Mouse (Mus musculus): ENCODE results near the gene Olfr424. TPM values are rescaled to one million over a fixed set of nuclear protein-coding genes. Genes with fewer than 3 reads are reported as not detected.

Gene Olfr424
- total RNA-seq (2021): not detected
- long read RNA-seq, experiment 1: 0 reads
- long read RNA-seq, experiment 2: 0 reads

GRCm38 (mm10) chr1:174131217-174131616 is at the start of gene Olfr424:
Gene Olfr424 (plus strand): TSS chr1:174131517.
- no peak for DNase-seq

DNA sequence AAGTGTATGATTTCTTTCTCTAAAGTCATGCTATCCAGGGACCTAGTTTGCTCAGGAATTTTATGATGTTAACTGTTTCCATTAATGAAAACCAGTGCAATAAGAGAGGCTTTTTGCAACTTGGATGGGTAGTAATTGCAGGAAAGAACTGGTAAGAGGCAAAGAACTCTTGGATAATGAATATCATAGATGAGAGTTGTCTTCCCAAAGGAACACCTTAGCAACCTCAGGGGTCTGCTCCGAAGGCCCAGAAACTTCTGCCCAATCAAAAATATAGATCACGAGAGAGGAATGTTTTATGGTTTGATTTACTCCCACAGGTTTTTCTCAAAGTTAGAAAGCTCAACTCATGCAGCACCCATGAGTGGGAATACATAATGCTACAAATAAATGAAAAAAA is 47.3 kb upstream of the Olfr424 start, which contains the start of gene Olfr429:
Gene Olfr429, plus strand, starts transcription at position 301 of the 400 bp plus-strand sequence.
- intact Hi-C loops (cut with DNase I): no loop called here
- DNase-seq: no peak

More at GRCm38 (mm10) chr1:174131217-174131616, at the start of gene Olfr424:
- intact Hi-C loops (cut with DNase I): no loop called here

- intact Hi-C loops (cut with DNase I): no loop called here
- no peak for DNase-seq
These were observed 34.7 kb upstream of the Olfr424 start, which contains the start of gene Olfr427 for GRCm38 (mm10) chr1:174096591-174096990. Gene Olfr427 (plus strand): TSS chr1:174096891.

DNA sequence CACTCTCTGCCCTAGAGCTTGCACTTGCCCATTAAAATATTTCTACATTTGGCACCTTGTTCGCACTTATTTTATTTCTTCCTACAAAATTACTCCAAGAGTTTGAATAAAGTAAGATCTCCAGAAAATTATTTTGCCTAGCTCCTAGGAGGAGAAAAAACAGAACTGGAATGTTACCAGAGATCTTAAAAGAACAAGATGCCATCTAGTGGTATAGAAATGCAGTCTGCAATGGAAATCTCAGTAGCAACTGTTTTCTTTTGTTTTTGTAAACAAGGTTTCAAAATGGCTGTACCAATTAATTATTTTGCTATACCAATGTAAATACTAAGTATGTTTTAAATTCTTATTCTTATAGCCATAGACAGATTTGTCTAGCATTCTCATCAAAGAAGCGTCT is 27.6 kb upstream of the Olfr424 start:
- DNase-seq: no peak
- intact Hi-C loops (cut with DNase I): loop anchor here (1.0 kb wide), 1 partner anchor 647 kb away; no protein-coding TSS in a partner anchor

- DNase-seq: no peak
- intact Hi-C loops (cut with DNase I): no loop called here
These were observed 10.3 kb upstream of the Olfr424 start, which contains the start of gene Olfr231 for GRCm38 (mm10) chr1:174121062-174121461. Gene Olfr231 (minus strand): TSS chr1:174121162.

GRCm38 (mm10) chr1:174131999-174132398 is 682 bp downstream of the Olfr424 start:
- intact Hi-C loops (cut with DNase I): no loop called here
- no peak for DNase-seq

- intact Hi-C loops (cut with DNase I): no loop called here
- no peak for DNase-seq
These were observed 10.1 kb downstream of the Olfr424 start for GRCm38 (mm10) chr1:174141384-174141783.

DNA sequence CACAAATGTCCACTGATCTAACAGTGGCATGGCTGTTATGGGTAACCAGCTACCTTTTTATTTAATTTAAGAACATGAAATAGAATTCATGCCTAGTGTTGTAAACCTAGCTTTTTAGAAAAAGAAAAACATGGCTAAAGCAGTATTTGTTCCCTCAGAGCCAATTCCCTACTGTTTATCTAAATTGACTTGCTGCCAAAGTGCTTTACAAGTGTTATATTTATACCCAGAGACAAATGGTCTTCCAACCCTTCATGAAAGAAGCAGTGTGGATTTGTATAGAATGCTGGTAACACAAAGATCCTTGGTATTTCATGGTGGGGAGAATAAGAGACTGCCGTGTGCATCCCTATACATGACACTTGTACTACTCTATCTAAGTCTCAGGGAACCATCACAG is 15.4 kb downstream of the Olfr424 start:
- intact Hi-C loops (cut with DNase I): no loop called here
- DNase-seq: no peak

DNA sequence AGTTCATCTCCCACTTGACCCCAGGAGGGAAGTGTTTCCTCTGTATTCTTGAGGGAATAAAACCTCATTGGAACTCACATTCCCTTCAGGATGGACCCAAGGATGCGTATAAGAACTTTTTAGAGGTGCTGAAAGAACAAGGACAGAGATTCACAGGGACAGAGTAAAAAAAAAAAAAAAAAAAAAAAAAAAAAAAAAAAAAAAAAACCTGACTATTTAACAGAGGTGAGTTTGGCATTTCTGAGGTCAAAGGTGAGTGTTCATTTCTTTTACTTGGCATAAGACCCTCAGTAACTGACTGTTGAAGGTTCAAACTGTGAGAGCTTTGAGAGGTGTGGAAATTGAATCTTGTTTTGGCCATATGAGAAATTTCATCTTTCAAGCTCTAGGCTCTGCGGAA is 18.0 kb downstream of the Olfr424 start:
- no peak for DNase-seq
- intact Hi-C loops (cut with DNase I): no loop called here

DNA sequence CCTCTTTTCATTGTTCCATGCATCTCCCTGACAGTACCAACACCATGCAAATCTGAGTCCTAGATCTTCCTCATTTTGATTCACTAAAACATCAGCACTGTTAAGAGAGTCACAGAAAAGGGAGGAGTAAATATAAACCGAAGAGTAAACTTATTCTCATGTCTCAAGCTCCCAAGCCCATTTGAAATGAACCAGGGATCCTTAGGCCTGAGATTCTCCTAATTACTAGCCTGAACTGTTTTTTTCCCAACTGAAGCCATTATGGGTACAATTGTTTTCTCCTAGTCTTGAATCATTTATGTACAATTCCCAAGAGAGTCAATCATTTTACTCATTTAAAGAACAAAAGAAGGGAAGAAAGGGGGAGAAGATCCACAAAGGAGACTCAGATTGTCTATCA is 24.0 kb downstream of the Olfr424 start, which contains the start of gene Olfr420:
Gene Olfr420, plus strand, starts transcription at position 301 of the 400 bp plus-strand sequence.
- intact Hi-C loops (cut with DNase I): no loop called here
- no peak for DNase-seq

GRCm38 (mm10) chr1:174157622-174158021 is 26.3 kb downstream of the Olfr424 start:
- no peak for DNase-seq
- intact Hi-C loops (cut with DNase I): no loop called here

DNA sequence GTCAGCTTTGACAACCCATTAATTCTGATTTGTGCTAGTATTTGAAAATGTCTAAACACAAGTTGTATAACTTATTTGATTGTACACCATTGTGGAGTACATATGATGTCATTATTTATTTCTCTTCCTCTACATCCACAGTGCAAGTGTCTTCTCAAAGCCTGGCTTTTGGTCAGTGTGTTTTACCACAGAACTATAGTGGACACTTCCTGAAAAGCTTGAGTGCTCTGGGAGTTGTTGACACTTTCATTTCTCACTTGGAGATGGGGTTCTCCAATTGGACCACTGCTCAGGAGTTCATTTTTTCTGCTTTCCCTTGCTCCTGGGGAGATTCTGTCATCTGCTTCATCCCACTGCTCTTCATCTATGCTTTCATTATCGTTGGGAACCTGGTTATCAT is 27.2 kb downstream of the Olfr424 start:
- intact Hi-C loops (cut with DNase I): no loop called here
- DNase-seq: no peak

DNA sequence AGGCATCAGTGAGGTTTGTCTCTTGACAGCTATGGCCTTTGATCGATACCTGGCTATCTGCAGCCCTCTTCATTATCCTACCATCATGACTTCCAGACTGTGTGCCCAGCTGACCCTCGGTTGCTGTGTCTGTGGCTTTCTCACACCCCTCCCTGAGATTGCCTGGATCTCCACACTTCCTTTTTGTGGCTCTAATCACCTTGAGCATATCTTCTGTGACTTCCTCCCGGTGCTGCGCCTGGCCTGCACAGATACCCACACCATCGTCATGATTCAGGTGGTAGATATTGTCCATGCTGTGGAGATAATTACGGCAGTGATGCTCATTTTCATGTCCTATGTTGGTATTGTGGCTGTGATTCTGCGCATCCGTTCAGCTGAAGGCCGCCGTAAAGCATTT is 27.8 kb downstream of the Olfr424 start:
- intact Hi-C loops (cut with DNase I): no loop called here
- DNase-seq: no peak

DNA sequence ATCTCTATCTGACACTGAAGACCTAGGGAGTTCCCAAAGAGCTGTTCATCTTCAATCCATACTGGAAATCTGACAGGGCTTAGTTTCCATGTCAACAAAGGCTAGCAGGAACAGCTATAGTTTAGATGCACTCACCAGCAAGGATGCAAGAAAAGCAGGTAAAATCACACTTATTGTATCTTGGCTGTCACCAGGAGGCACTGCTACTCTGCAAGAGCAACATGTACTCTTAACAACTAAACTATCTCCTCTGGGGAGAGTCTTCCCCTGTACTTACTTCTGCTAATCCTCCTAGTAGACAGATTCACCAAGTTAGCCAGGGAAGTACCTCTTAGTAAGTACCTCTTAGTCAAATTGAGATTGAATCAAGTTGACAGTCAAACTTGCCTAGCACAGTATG is 37.7 kb downstream of the Olfr424 start:
- intact Hi-C loops (cut with DNase I): no loop called here
- DNase-seq: peak in 1 of 2 experiments; percentile 4

DNA sequence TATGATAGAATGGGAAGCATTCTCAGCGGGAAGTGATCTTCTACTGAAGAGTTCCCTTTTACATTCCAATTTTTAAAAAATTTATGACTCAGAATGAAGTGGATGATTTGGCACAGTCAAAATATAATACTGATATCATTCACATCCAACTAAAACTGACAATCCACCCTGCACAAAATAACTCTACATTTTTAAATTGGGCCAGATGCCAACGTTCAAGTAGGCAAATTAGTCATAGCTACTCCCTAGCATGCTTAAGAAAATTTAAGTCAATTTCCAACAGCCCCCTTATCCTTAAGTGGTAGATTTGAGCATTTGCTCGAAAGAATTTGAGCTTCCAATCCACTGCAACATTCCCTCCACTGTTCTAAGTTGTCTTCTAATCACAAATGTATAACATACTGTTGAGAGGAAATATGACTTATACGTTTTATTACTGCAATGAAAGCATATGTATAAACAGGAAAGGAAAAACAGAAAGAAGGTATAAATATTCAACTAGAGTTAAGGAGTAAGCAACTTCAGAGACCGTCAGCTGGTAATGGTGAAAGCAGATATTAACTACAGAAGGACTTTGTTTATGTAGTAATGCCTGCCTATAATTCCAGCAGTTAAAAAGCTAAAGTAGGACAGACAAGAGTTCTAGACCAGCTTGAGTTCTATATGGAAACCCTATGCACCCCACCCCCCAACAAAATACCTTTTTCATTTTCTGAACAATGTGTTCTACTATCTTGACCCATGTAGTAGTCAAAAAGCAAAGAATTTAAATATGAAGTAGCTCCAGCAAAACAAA is 39.6 kb downstream of the Olfr424 start:
- intact Hi-C loops (cut with DNase I): loop anchor here (10.0 kb wide), 1 partner anchor 54 kb away; no protein-coding TSS in a partner anchor
- no peak for DNase-seq

DNA sequence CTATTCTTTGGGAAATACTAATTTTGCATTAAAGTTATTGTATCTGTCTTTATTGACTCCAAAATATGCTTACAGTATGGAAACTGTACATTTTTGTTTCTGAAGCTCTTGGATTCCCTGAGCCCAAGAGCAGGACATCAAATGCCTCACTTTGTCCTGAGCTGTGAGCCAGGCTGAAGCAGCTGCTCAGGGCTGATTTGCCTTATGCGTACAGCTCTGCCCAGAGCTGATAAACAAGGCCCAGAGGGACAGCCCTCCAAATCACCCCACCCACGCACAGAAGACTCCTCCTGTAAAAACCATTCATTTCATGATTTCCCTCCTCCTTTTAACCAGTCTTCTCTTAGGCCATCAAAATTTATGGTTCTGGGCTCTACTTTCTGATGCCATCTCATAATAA is 40.2 kb downstream of the Olfr424 start:
- intact Hi-C loops (cut with DNase I): loop anchor here (10.0 kb wide), 1 partner anchor 53 kb away; no protein-coding TSS in a partner anchor
- DNase-seq: peak; percentile 19 to 26

DNA sequence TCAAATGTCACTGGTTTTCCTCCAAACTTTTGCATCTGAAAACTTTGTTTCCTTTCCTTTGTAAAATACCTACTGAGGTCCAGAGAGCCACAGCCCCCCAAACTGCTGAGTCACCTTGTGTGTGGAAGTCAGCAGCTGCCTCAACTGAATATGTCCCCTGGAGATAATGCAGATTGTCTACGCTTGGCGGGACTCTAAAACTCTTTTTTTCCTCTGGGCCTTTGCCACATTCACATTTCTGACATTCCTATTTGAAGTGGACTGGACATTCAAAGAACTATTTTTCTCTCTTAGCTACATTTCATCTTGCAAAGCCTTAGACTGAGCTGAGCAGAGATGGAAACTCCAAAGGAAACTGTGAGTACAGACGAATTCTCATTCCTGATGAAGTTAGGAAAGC is 41.3 kb downstream of the Olfr424 start, which contains the start of gene Spta1:
Gene Spta1, plus strand, starts transcription at position 172 of the 400 bp plus-strand sequence.
- DNase-seq: peak; percentile 4 to 48
- intact Hi-C loops (cut with DNase I): loop anchor here (10.0 kb wide), 1 partner anchor 52 kb away; no protein-coding TSS in a partner anchor

Other genes starting within 250 kb of the Olfr424 start
- 1 to 10 TPM in 1 of 2 experiments, under 1 TPM in 1; 0.86 to 1.6 TPM for gene Ifi211, start 218.5 kb upstream of the Olfr424 start, total RNA-seq (2021)
- 10 to 100 TPM; 14.9 to 16.9 TPM for gene Mndal, start 189.0 kb upstream of the Olfr424 start, total RNA-seq (2021)
- gene Ifi203, start 188.8 kb upstream of the Olfr424 start, total RNA-seq (2021): 10 to 100 TPM; 12.4 to 15.4 TPM
- not detected for gene Ifi202b, start 148.8 kb upstream of the Olfr424 start, total RNA-seq (2021)
- gene Ifi205, start 99.7 kb upstream of the Olfr424 start, total RNA-seq (2021): 1 to 10 TPM; 1.6 to 1.9 TPM
- gene Olfr433, start 90.8 kb upstream of the Olfr424 start, total RNA-seq (2021): not detected
- gene Olfr432, start 82.3 kb upstream of the Olfr424 start, total RNA-seq (2021): not detected
- gene Olfr430, start 64.9 kb upstream of the Olfr424 start, total RNA-seq (2021): not detected
- not detected for gene Olfr429, start 47.2 kb upstream of the Olfr424 start, total RNA-seq (2021)
- not detected for gene Olfr427, start 34.6 kb upstream of the Olfr424 start, total RNA-seq (2021)
- not detected for gene Olfr231, start 10.4 kb upstream of the Olfr424 start, total RNA-seq (2021)
- gene Olfr420, start 24.1 kb downstream of the Olfr424 start, total RNA-seq (2021): not detected
- 10 to 100 TPM; 14.0 to 15.5 TPM for gene Spta1, start 41.3 kb downstream of the Olfr424 start, total RNA-seq (2021)
- not detected for gene Olfr419, start 120.5 kb downstream of the Olfr424 start, total RNA-seq (2021)
- gene Mptx1, start 199.0 kb downstream of the Olfr424 start, total RNA-seq (2021): not detected
- gene Olfr417, start 233.6 kb downstream of the Olfr424 start, total RNA-seq (2021): not detected